Mouse (Mus musculus) thymus, adult 2 months (tissue): ENCODE data around the gene Rapgef3.

Source experiments
- CTCF ChIP-seq: fragments of 200-500 bp; IDR thresholded peaks from 2 replicates; pipeline ENCODE4 v1.5.1; 2012; ENCODE audit warnings: mild to moderate bottlenecking, control low read depth, low read length, moderate library complexity, borderline replicate concordance; ENCODE audit not compliant: control insufficient read depth, poor library complexity, insufficient read depth; ENCODE audit errors: extremely low read depth
- POLR2A ChIP-seq: fragments of 200-500 bp; IDR thresholded peaks from 2 replicates; pipeline ENCODE4 v1.6.1; 2012; ENCODE audit warnings: mild to moderate bottlenecking, low read length, control low read depth, moderate library complexity; ENCODE audit not compliant: control insufficient read depth, poor library complexity, insufficient read depth; ENCODE audit errors: extremely low read depth

GRCm38 (mm10) chr15:97742600-97742999 is 25.2 kb downstream of the Rapgef3 start:
- no peak for TF ChIP-seq POLR2A
- no peak for TF ChIP-seq CTCF
